Mouse (Mus musculus) E14TG2a.4 (cell line): ENCODE data around the gene Marco.

Source experiments
- CTCF ChIP-seq: conservative IDR thresholded peaks from 2 replicates; pipeline ENCODE4 v1.5.1; 2014; ENCODE audit warnings: low read length
- NANOG ChIP-seq: IDR thresholded peaks from 2 replicates; pipeline ENCODE4 v1.6.1; 2014; ENCODE audit warnings: borderline replicate concordance, low read length, mixed read lengths

- TF ChIP-seq CTCF (no peak), NANOG (no peak)
Observed at GRCm38 (mm10) chr1:120529881-120530280, 25.1 kb upstream of the Marco start.
